Mouse (Mus musculus) lung, adult 2 months (tissue): Measurements from ENCODE around the gene Gm13697. TPM values are rescaled to one million over a fixed set of nuclear protein-coding genes. Genes with fewer than 3 reads are reported as not detected.

ENCODE experiments used
- DNase-seq: peaks from one replicate; pipeline ENCODE4 v3.0.0; 2022
- H3K4me1 ChIP-seq: fragments of 200-500 bp; 2 replicates; pipeline ENCODE4 v1.6.1; 2011; ENCODE audit warnings: low read length; ENCODE audit not compliant: control insufficient read depth, insufficient read depth
- H3K4me3 ChIP-seq: fragments of 200-500 bp; replicated peaks from 2 replicates; pipeline ENCODE3; 2011; ENCODE audit warnings: low read depth, mild to moderate bottlenecking, control low read depth, low read length; ENCODE audit errors: extremely low read depth
- CTCF ChIP-seq: fragments of 200-500 bp; IDR thresholded peaks from 2 replicates; pipeline ENCODE4 v1.5.1; 2011; ENCODE audit warnings: mild to moderate bottlenecking, low read length, control low read depth; ENCODE audit not compliant: insufficient read depth
- POLR2A ChIP-seq: fragments of 200-500 bp; IDR thresholded peaks from 2 replicates; pipeline ENCODE4 v1.6.1; 2011; ENCODE audit warnings: low read depth, mild to moderate bottlenecking, control low read depth, low read length, borderline replicate concordance; ENCODE audit errors: extremely low read depth
- WGBS: fragments of 180-500 bp; shearing (Covaris S2); methylation state at CpG from one replicate; pipeline ENCODE4 v1.1.7; 2018; 5-methylcytosine and 5-hydroxymethylcytosine counted together
- polyA plus RNA-seq: library from polyadenylated mRNA; depleted of rRNA; stranded (reverse); fragments of >200 nt; gene quantifications from 2 replicates; pipeline ENCODE4 v1.2.3, GENCODE M21; 2012; rRNA removed

Gene Gm13697
- polyA plus RNA-seq, 1 experiment, result not detected

GRCm38 (mm10) chr2:84032505-84032904 is 48.0 kb downstream of the Gm13697 start:
- H3K4me3 ChIP-seq, result no peak overlapping the region
- H3K4me1 ChIP-seq, result no peaks in the 10 kb centered on the region
- DNase-seq, result no peak
- TF ChIP-seq POLR2A, result no peak
- no peak for TF ChIP-seq CTCF
- WGBS, result 92% methylated on average over 2 of the region's 2 CpGs

- no peak for DNase-seq
- TF ChIP-seq CTCF (no peak), POLR2A (no peak)
- H3K4me3 ChIP-seq, result no peak overlapping the region
- H3K4me1 ChIP-seq, result peaks cover 2% of the 10 kb centered on the region; the same call in 1 of the 2 replicates
- WGBS, result 84% methylated on average over 4 of the region's 4 CpGs
These were observed 51.5 kb downstream of the Gm13697 start for GRCm38 (mm10) chr2:84035997-84036396.

Other genes starting within 250 kb of the Gm13697 start
- gene Fam171b, start 172.1 kb upstream of the Gm13697 start, polyA plus RNA-seq, result 0.18 and 0.41 TPM in 2 replicates
- not detected in 2 replicates for gene Zswim2, start 43.5 kb upstream of the Gm13697 start, polyA plus RNA-seq
- not detected in 2 replicates for gene Gm13698, start 29.1 kb upstream of the Gm13697 start, polyA plus RNA-seq
- not detected in 2 replicates for gene Gm13693, start 23.2 kb upstream of the Gm13697 start, polyA plus RNA-seq
- gene Gm13695, start 17.4 kb upstream of the Gm13697 start, polyA plus RNA-seq, result not detected in 2 replicates
- gene Gm13696, start 11.6 kb upstream of the Gm13697 start, polyA plus RNA-seq, result not detected in 2 replicates
- not detected in 2 replicates for gene Gm13694, start 5.8 kb upstream of the Gm13697 start, polyA plus RNA-seq
- gene Gm13691, start 5.8 kb downstream of the Gm13697 start, polyA plus RNA-seq, result not detected in 2 replicates